Mouse (Mus musculus) lung, adult 2 months (tissue): Measurements from ENCODE around the gene Sept4.

Source experiments
- CTCF ChIP-seq: fragments of 200-500 bp; IDR thresholded peaks from 2 replicates; pipeline ENCODE4 v1.5.1; 2011; ENCODE audit warnings: mild to moderate bottlenecking, low read length, control low read depth; ENCODE audit not compliant: insufficient read depth
- POLR2A ChIP-seq: fragments of 200-500 bp; IDR thresholded peaks from 2 replicates; pipeline ENCODE4 v1.6.1; 2011; ENCODE audit warnings: low read depth, mild to moderate bottlenecking, control low read depth, low read length, borderline replicate concordance; ENCODE audit errors: extremely low read depth

DNA sequence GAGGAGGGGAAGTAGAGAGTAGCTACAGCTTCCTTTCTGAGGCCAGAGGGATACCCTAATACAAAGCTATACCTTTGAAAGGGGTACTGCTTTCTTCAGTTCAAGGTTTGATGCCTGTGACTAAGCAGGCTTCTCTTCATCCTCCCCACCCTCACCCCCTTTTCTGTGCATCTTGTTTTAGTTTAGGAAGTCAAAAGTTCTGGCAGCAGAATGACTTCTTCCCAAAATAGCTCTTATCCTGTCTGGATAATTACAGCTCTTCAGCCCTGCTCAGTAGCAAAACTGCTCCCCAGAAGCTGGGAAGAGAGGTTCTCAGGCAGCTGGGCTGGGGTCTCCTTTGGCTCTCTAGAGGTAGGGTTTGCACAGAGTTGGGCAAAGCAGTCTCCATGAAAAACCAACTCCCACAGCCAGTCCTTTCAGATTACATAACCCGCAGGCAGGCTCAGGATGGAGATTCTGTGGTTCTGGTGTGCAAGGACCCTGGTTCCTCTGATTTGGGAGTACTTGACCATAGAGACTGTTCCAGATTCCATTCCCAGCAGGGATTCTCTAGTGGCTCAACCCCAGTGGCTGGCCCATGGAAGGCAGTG lies 2.8 kb downstream of the Sept4 start:
- TF ChIP-seq CTCF, result no peak
- no peak for TF ChIP-seq POLR2A
